8 mouse cellular contexts compared by ENCODE assay signal in the genomic region with DNA sequence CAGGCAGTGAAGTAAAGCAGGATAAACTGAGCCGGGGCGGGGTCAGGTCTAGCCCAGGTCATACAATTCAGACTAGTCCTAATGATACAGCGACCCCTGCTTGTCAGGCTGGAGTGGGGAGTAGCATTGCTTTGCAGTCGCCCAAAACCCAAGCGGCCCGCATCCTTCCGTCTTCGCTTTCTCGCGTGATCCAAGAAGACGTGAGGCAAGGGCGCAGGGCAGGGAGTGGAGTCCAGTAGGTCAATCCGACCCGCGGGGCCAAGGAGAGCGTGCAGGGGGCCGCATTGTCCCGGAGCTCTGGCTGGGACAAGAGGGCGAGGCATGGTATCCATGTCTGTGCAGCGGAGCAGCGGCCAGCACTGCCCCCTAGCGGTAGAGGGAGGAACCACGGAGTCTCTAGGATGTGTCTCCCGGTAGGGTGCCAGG. TPM values are rescaled to one million over a fixed set of nuclear protein-coding genes. Genes with fewer than 3 reads are reported as not detected.
A peak's percentile ranks its signal among the peaks of the same experiment; 100 is the strongest.
DNase-seq lines count a peak whose midpoint lies in the region; ATAC-seq and TF ChIP-seq lines count a peak whose summit lies in the region.

No protein-coding gene starts in this region.

- no peaks in the 10 kb centered on the region for H3K9me3 ChIP-seq in heart, embryonic 13.5 days
- H3K9me3 ChIP-seq in kidney, postnatal 0 days (replicated peaks; ENCODE audit: low read length), result no peaks in the 10 kb centered on the region
- no peaks in the 10 kb centered on the region for H3K9me3 ChIP-seq in liver, embryonic 11.5 days (ENCODE audit: control insufficient read depth, low read length)

- ATAC-seq in CD4-positive, CD25-positive, alpha-beta regulatory T cell, adult 4 months, result peak; percentile 78
- ATAC-seq in erythroid progenitor cell, adult 5-6 weeks (replicated peaks; ENCODE audit: low FRiP score, poor library complexity, severe bottlenecking), result peak; percentile 94
- ATAC-seq in heart, embryonic 13.5 days (ENCODE audit: extremely low read depth, insufficient number of reproducible peaks, low FRiP score, low TSS enrichment), result peak; percentile 79
- peak; percentile 90 for ATAC-seq in kidney, postnatal 0 days (replicated peaks; ENCODE audit: low FRiP score, low read depth)
- peak; percentile 95 for ATAC-seq in liver, embryonic 11.5 days (replicated peaks; ENCODE audit: low FRiP score)

- H3K27ac ChIP-seq in brown adipose tissue, adult 24 weeks (replicated peaks; ENCODE audit: low read depth, low read length), result peak overlapping the region; percentile 23
- H3K27ac ChIP-seq in heart, embryonic 13.5 days (replicated peaks), result peak overlapping the region; percentile 75
- peak overlapping the region; percentile 87 for H3K27ac ChIP-seq in kidney, postnatal 0 days
- H3K27ac ChIP-seq in liver, embryonic 11.5 days (ENCODE audit: low read depth, low read length), result no peak overlapping the region

- H3K9ac ChIP-seq in heart, embryonic 13.5 days, result peak overlapping the region; percentile 79
- peak overlapping the region; percentile 61 for H3K9ac ChIP-seq in kidney, postnatal 0 days (ENCODE audit: low read depth, low read length)
- H3K9ac ChIP-seq in liver, embryonic 11.5 days (ENCODE audit: low read depth, low read length), result peak overlapping the region; percentile 73

- no peaks in the 10 kb centered on the region for H3K79me2 ChIP-seq in myocyte (ENCODE audit: control insufficient read depth, insufficient read depth)

- under 1% methylated on average over 24 of the region's 24 CpGs for WGBS in heart, embryonic 13.5 days
- WGBS in kidney, postnatal 0 days, result 0% methylated on average over 23 of the region's 24 CpGs
- WGBS in liver, embryonic 11.5 days, result under 1% methylated on average over 24 of the region's 24 CpGs

- H3K4me1 ChIP-seq in brown adipose tissue, adult 24 weeks (ENCODE audit: control insufficient read depth, insufficient read depth, insufficient read length, low read length), result no peaks in the 10 kb centered on the region
- peaks cover 12% of the 10 kb centered on the region for H3K4me1 ChIP-seq in heart, embryonic 13.5 days
- no peaks in the 10 kb centered on the region for H3K4me1 ChIP-seq in kidney, postnatal 0 days (replicated peaks; ENCODE audit: insufficient read depth, low read length)
- H3K4me1 ChIP-seq in liver, embryonic 11.5 days (replicated peaks; ENCODE audit: control insufficient read depth, insufficient read depth, low read length), result peaks cover 3% of the 10 kb centered on the region; the same call in 1 of the 2 replicates

- no peaks in the 10 kb centered on the region for H3K27me3 ChIP-seq in heart, embryonic 13.5 days (replicated peaks)
- no peaks in the 10 kb centered on the region for H3K27me3 ChIP-seq in kidney, postnatal 0 days (ENCODE audit: insufficient read depth, low read length)
- no peaks in the 10 kb centered on the region for H3K27me3 ChIP-seq in liver, embryonic 11.5 days (replicated peaks; ENCODE audit: control insufficient read depth, insufficient read depth, low read length)
- H3K27me3 ChIP-seq in myocyte (ENCODE audit: control insufficient read depth, insufficient read depth, insufficient read length), result no peaks in the 10 kb centered on the region

- H3ac ChIP-seq in myocyte (ENCODE audit: control insufficient read depth, insufficient read length), result no peak overlapping the region

- peak; percentile 99 for TF ChIP-seq CTCF in kidney, postnatal 0 days (IDR thresholded peaks at IDR 0.05; ENCODE audit: low read depth)

- H3K36me3 ChIP-seq in heart, embryonic 13.5 days, result no peaks in the 10 kb centered on the region
- no peaks in the 10 kb centered on the region for H3K36me3 ChIP-seq in kidney, postnatal 0 days (ENCODE audit: insufficient read depth, low read length)
- H3K36me3 ChIP-seq in liver, embryonic 11.5 days (ENCODE audit: control insufficient read depth, insufficient read depth, low read length), result no peaks in the 10 kb centered on the region
- no peaks in the 10 kb centered on the region for H3K36me3 ChIP-seq in myocyte (ENCODE audit: control insufficient read depth, insufficient read depth)

- H3K4me2 ChIP-seq in heart, embryonic 13.5 days, result peak overlapping the region; percentile 72
- H3K4me2 ChIP-seq in kidney, postnatal 0 days (ENCODE audit: low read length), result peak overlapping the region; percentile 76
- H3K4me2 ChIP-seq in liver, embryonic 11.5 days, result peak overlapping the region; percentile 79
- H3K4me2 ChIP-seq in myocyte (ENCODE audit: low read depth), result peak overlapping the region; percentile 100

- peak overlapping the region; percentile 76 for H3K4me3 ChIP-seq in brown adipose tissue, adult 24 weeks (ENCODE audit: insufficient read depth, low read depth, low read length)
- H3K4me3 ChIP-seq in heart, embryonic 13.5 days, result peak overlapping the region; percentile 58
- peak overlapping the region; percentile 43 for H3K4me3 ChIP-seq in kidney, postnatal 0 days (replicated peaks; ENCODE audit: low read depth, low read length)
- H3K4me3 ChIP-seq in liver, embryonic 11.5 days (ENCODE audit: low read depth, low read length), result peak overlapping the region; percentile 58
- H3K4me3 ChIP-seq in myocyte, result peak overlapping the region; percentile 33

- TF ChIP-seq POLR2A in myocyte (IDR thresholded peaks at IDR 0.05; ENCODE audit: insufficient read length, low read depth), result peak; percentile 45

- peak; percentile 94 for DNase-seq in kidney, postnatal 0 days (ENCODE audit: low spot score)
- DNase-seq in liver, embryonic 11.5 days (ENCODE audit: low spot score), result peak; percentile 95
- DNase-seq in spleen, postnatal 4 days (ENCODE audit: low spot score in 2 of 2), result peak; percentile 96 to 99

TF ChIP-seq in myocyte, 11 proteins besides CTCF, POLR2A, EP300 and RAD21:
- no peak for TF ChIP-seq MAX (IDR thresholded peaks at IDR 0.05; ENCODE audit: low read depth)
- TF ChIP-seq POLR2AphosphoS2 (IDR thresholded peaks at IDR 0.05; ENCODE audit: insufficient read length, low read depth), result peak; percentile 35
- no peak for TF ChIP-seq MYOD1 (IDR thresholded peaks at IDR 0.05; ENCODE audit: control insufficient read depth in 1 of 3, insufficient read length in 2 of 3, low read depth in 2 of 3)
- TF ChIP-seq CEBPB (IDR thresholded peaks at IDR 0.05; ENCODE audit: insufficient read depth, poor library complexity, severe bottlenecking), result no peak
- TF ChIP-seq SRF (IDR thresholded peaks at IDR 0.05; ENCODE audit: control insufficient read depth, insufficient read length, low read depth), result peak; percentile 25
- TF ChIP-seq REST (IDR thresholded peaks at IDR 0.05; ENCODE audit: insufficient read depth, insufficient read length), result no peak
TF ChIP-seq in myocyte: peak in this region for 2.

RNA-seq across cellular contexts. Expression of a gene that starts 13.3 kb away (rescaled TPM):
- 1 to 10 TPM in 1 of 2 experiments, under 1 TPM in 1; 0.32 to 1.2 TPM for polyA plus RNA-seq in CD4-positive, CD25-positive, alpha-beta regulatory T cell, adult 4 months (2017; shearing (Covaris generic))
- polyA plus RNA-seq in brown adipose tissue, adult 24 weeks (2012; ENCODE audit: insufficient read depth, insufficient read length, missing spikeins), result 20.9 and 25.8 TPM in 2 replicates
- 8.4 and 13.3 TPM in 2 replicates for total RNA-seq in erythroid progenitor cell, adult 5-6 weeks (2015; ENCODE audit: low replicate concordance)
- total RNA-seq in erythroid progenitor cell, adult 5-6 weeks (2017; ENCODE audit: low replicate concordance), result 18.3 and 20.3 TPM in 2 replicates
- polyA plus RNA-seq in heart, embryonic 13.5 days (2015; fragmentation: Nextera tagmentation; extraction: Ambion mirVana), result 13.5 and 13.7 TPM in 2 replicates
- 19.5 and 19.9 TPM in 2 replicates for polyA plus RNA-seq in kidney, postnatal 0 days (2015; fragmentation: Nextera tagmentation; extraction: Ambion mirVana)
- 32.9 and 33.3 TPM in 2 replicates for polyA plus RNA-seq in liver, embryonic 11.5 days (2014; fragmentation: Nextera tagmentation; extraction: Ambion mirVana)
- 11.5 TPM for polyA plus RNA-seq in myocyte (2012; fragmentation: generic; extraction: Trizol)

RNA-seq across cellular contexts. Expression of a gene that starts 47.0 kb away (rescaled TPM):
- polyA plus RNA-seq in CD4-positive, CD25-positive, alpha-beta regulatory T cell, adult 4 months (2017; shearing (Covaris generic)), result 10 to 100 TPM; 11.7 to 16.0 TPM
- 6.8 and 9.7 TPM in 2 replicates for polyA plus RNA-seq in brown adipose tissue, adult 24 weeks (2012; ENCODE audit: insufficient read depth, insufficient read length, missing spikeins)
- 27.8 and 31.0 TPM in 2 replicates for total RNA-seq in erythroid progenitor cell, adult 5-6 weeks (2015; ENCODE audit: low replicate concordance)
- total RNA-seq in erythroid progenitor cell, adult 5-6 weeks (2017; ENCODE audit: low replicate concordance), result 21.2 and 40.1 TPM in 2 replicates
- polyA plus RNA-seq in heart, embryonic 13.5 days (2015; fragmentation: Nextera tagmentation; extraction: Ambion mirVana), result 5.4 and 6.7 TPM in 2 replicates
- polyA plus RNA-seq in kidney, postnatal 0 days (2015; fragmentation: Nextera tagmentation; extraction: Ambion mirVana), result 9.9 and 10.1 TPM in 2 replicates
- 17.4 and 18.2 TPM in 2 replicates for polyA plus RNA-seq in liver, embryonic 11.5 days (2014; fragmentation: Nextera tagmentation; extraction: Ambion mirVana)
- polyA plus RNA-seq in myocyte (2012; fragmentation: generic; extraction: Trizol), result 9.4 TPM
